Mouse (Mus musculus) intestine, embryonic 14.5 days (tissue): Measurements from ENCODE around the gene Olfr161. TPM values are rescaled to one million over a fixed set of nuclear protein-coding genes. Genes with fewer than 3 reads are reported as not detected.
"Not testable (repeated sequence)": the region's sequence is repeated elsewhere in the genome, so short reads cannot be mapped to it uniquely, and the experiment has no call there.

ENCODE experiments used
- ATAC-seq: fragments of 200-750 bp; cut with Nextera tagmentation; replicated peaks from 2 replicates; pipeline ENCODE4 v1.8.0; 2017; ENCODE audit warnings: low read depth, moderate number of reproducible peaks, moderate TSS enrichment, moderate library complexity; ENCODE audit not compliant: low FRiP score, low TSS enrichment
- DNase-seq: peaks from one replicate; pipeline ENCODE4 v3.0.0-alpha.2; 2018; ENCODE audit warnings: low spot score
- H3K27ac ChIP-seq: fragments of 300-500 bp; sonication (generic); 2 replicates; pipeline ENCODE4 v1.5.1; 2014; ENCODE audit warnings: low read depth, mild to moderate bottlenecking, control low read depth
- H3K27me3 ChIP-seq: fragments of 300-500 bp; sonication (generic); replicated peaks from 2 replicates; pipeline ENCODE4 v1.6.1; 2014; ENCODE audit warnings: low read length, control low read depth; ENCODE audit not compliant: control insufficient read depth, insufficient read depth
- H3K36me3 ChIP-seq: fragments of 300-500 bp; sonication (generic); 2 replicates; pipeline ENCODE4 v1.6.1; 2014; ENCODE audit warnings: low read length, control low read depth; ENCODE audit not compliant: control insufficient read depth, insufficient read depth
- H3K4me1 ChIP-seq: fragments of 300-500 bp; sonication (generic); replicated peaks from 2 replicates; pipeline ENCODE4 v1.6.1; 2014; ENCODE audit warnings: low read length, control low read depth, mixed read lengths; ENCODE audit not compliant: control insufficient read depth, insufficient read depth
- H3K4me2 ChIP-seq: fragments of 300-500 bp; sonication (generic); 2 replicates; pipeline ENCODE4 v1.6.1; 2014; ENCODE audit warnings: low read length
- H3K4me3 ChIP-seq: fragments of 300-500 bp; sonication (generic); 2 replicates; pipeline ENCODE4 v1.5.1; 2014; ENCODE audit warnings: low read depth, low read length, control low read depth, mixed read lengths
- H3K9ac ChIP-seq: fragments of 300-500 bp; sonication (generic); 2 replicates; pipeline ENCODE4 v1.6.1; 2014; ENCODE audit warnings: mild to moderate bottlenecking, low read length
- H3K9me3 ChIP-seq: fragments of 300-500 bp; sonication (generic); 2 replicates; pipeline ENCODE4 v1.6.1; 2016; ENCODE audit warnings: low read length, control low read depth; ENCODE audit not compliant: control insufficient read depth
- WGBS: fragments of 180-500 bp; shearing (Covaris S2); extraction: QIAGEN DNeasy Blood & Tissue Kit; methylation state at CpG from one replicate; pipeline ENCODE4 v1.1.7; 2014; 5-methylcytosine and 5-hydroxymethylcytosine counted together
- polyA plus RNA-seq: library from polyadenylated mRNA; unstranded; fragments of >200 nt; fragmentation: Nextera tagmentation; extraction: Ambion mirVana; gene quantifications from 2 replicates; pipeline ENCODE4 v1.2.1, GENCODE M21; 2014

Olfr161 gene
- polyA plus RNA-seq, result not detected in 2 replicates

- ATAC-seq, result no peak
- 75% methylated on average over 1 of the region's 1 CpGs for WGBS
- H3K4me2 ChIP-seq, result no peak within 1 kb of the TSS
- H3K4me3 ChIP-seq, result no peak within 1 kb of the TSS
- no peak for DNase-seq
- no peaks in the 10 kb centered on the region for H3K36me3 ChIP-seq
- H3K27ac ChIP-seq, result no peak within 1 kb of the TSS
- no peaks in the 10 kb centered on the region for H3K9me3 ChIP-seq
- no peak within 1 kb of the TSS for H3K9ac ChIP-seq
- no peaks in the 10 kb centered on the region for H3K4me1 ChIP-seq
- no peaks in the 10 kb centered on the region for H3K27me3 ChIP-seq
These were observed at the start of gene Olfr161 for GRCm38 (mm10) chr16:3590691-3591090. Olfr161 (plus strand) TSS chr16:3591042.

- no peak overlapping the region for H3K4me3 ChIP-seq
- H3K36me3 ChIP-seq, result no peaks in the 10 kb centered on the region
- no peaks in the 10 kb centered on the region for H3K9me3 ChIP-seq
- H3K4me1 ChIP-seq, result no peaks in the 10 kb centered on the region
- H3K27me3 ChIP-seq, result no peaks in the 10 kb centered on the region
- no peak for ATAC-seq
- H3K27ac ChIP-seq, result no peak overlapping the region
- no peak overlapping the region for H3K4me2 ChIP-seq
- no peak for DNase-seq
- no peak overlapping the region for H3K9ac ChIP-seq
These were observed 27.3 kb upstream of the Olfr161 start for GRCm38 (mm10) chr16:3563553-3563952.

GRCm38 (mm10) chr16:3577658-3578057 is 13.2 kb upstream of the Olfr161 start:
- WGBS, result 82% methylated on average over 1 of the region's 1 CpGs
- H3K36me3 ChIP-seq, H3K27ac ChIP-seq: not testable (repeated sequence)

GRCm38 (mm10) chr16:3578227-3578848 is 12.5 kb upstream of the Olfr161 start:
- not testable (repeated sequence) for H3K9me3 ChIP-seq, H3K27me3 ChIP-seq, H3K4me3 ChIP-seq, ATAC-seq, H3K36me3 ChIP-seq, H3K9ac ChIP-seq, H3K27ac ChIP-seq, DNase-seq, H3K4me2 ChIP-seq, H3K4me1 ChIP-seq
- 82% methylated on average over 1 of the region's 1 CpGs for WGBS

More at GRCm38 (mm10) chr16:3577658-3578057, 13.2 kb upstream of the Olfr161 start:
- not testable (repeated sequence) for H3K9me3 ChIP-seq, ATAC-seq, DNase-seq, H3K4me3 ChIP-seq, H3K9ac ChIP-seq, H3K27me3 ChIP-seq, H3K4me2 ChIP-seq, H3K4me1 ChIP-seq

GRCm38 (mm10) chr16:3631376-3631775 is 40.5 kb downstream of the Olfr161 start:
- 87% methylated on average over 5 of the region's 5 CpGs for WGBS
- not testable (repeated sequence) for H3K27ac ChIP-seq, H3K4me2 ChIP-seq, H3K27me3 ChIP-seq, H3K4me1 ChIP-seq, DNase-seq, H3K36me3 ChIP-seq, H3K9ac ChIP-seq, H3K4me3 ChIP-seq, H3K9me3 ChIP-seq, ATAC-seq

GRCm38 (mm10) chr16:3632572-3633361 is 41.9 kb downstream of the Olfr161 start:
- 40% methylated on average over 27 of the region's 27 CpGs for WGBS
- Histone ChIP-seq H3K4me2 (peak overlapping the region; percentile 51), H3K9ac (peak overlapping the region; percentile 59), H3K4me3 (peak overlapping the region; percentile 28)
- H3K36me3 ChIP-seq, H3K27me3 ChIP-seq, H3K27ac ChIP-seq, H3K4me1 ChIP-seq, H3K9me3 ChIP-seq: not testable (repeated sequence)
- DNase-seq, result peak; percentile 66
- 0 out of 2 replicates have a peak, but pooled peaks have one; percentile 80 for ATAC-seq

Other genes with a start within 250 kb of the Olfr161 start
- gene Mefv, start 127.1 kb downstream of the Olfr161 start, polyA plus RNA-seq, result 0.09 and 0.16 TPM in 2 replicates
- 27.3 and 33.7 TPM in 2 replicates for gene Zfp263, start 153.1 kb downstream of the Olfr161 start, polyA plus RNA-seq
- gene Olfr15, start 239.8 kb downstream of the Olfr161 start, polyA plus RNA-seq, result not detected in 2 replicates